Mouse (Mus musculus) hindbrain, embryonic 12.5 days (tissue): ENCODE data around the gene Gprc5d. TPM values are rescaled to one million over a fixed set of nuclear protein-coding genes. Genes with fewer than 3 reads are reported as not detected.

Experiments
- ATAC-seq: fragments of 200-750 bp; cut with Nextera tagmentation; 2 replicates; pipeline ENCODE4 v1.8.0; 2017; ENCODE audit warnings: moderate TSS enrichment; ENCODE audit not compliant: low FRiP score
- H3K27ac ChIP-seq: fragments of 300-500 bp; sonication (generic); 2 replicates; pipeline ENCODE4 v1.5.1; 2016; ENCODE audit warnings: mild to moderate bottlenecking
- H3K27me3 ChIP-seq: fragments of 300-500 bp; sonication (generic); 2 replicates; pipeline ENCODE4 v1.6.1; 2016; ENCODE audit warnings: mild to moderate bottlenecking
- H3K36me3 ChIP-seq: fragments of 300-500 bp; sonication (generic); 2 replicates; pipeline ENCODE4 v1.6.1; 2016; ENCODE audit warnings: mild to moderate bottlenecking
- H3K4me1 ChIP-seq: fragments of 300-500 bp; sonication (generic); 2 replicates; pipeline ENCODE4 v1.6.1; 2016
- H3K4me2 ChIP-seq: fragments of 300-500 bp; sonication (generic); replicated peaks from 2 replicates; pipeline ENCODE4 v1.6.1; 2016; ENCODE audit warnings: mild to moderate bottlenecking
- H3K4me3 ChIP-seq: fragments of 300-500 bp; sonication (generic); 2 replicates; pipeline ENCODE4 v1.5.1; 2016; ENCODE audit warnings: mild to moderate bottlenecking
- H3K9ac ChIP-seq: fragments of 300-500 bp; sonication (generic); 2 replicates; pipeline ENCODE4 v1.6.1; 2016; ENCODE audit warnings: mild to moderate bottlenecking, moderate library complexity
- H3K9me3 ChIP-seq: fragments of 300-500 bp; sonication (generic); replicated peaks from 2 replicates; pipeline ENCODE4 v1.6.1; 2016; ENCODE audit warnings: mild to moderate bottlenecking
- WGBS: fragments of 180-500 bp; shearing (Covaris S2); methylation state at CpG from one replicate; pipeline ENCODE4 v1.1.7; 2016; 5-methylcytosine and 5-hydroxymethylcytosine counted together
- polyA plus RNA-seq: library from polyadenylated mRNA; unstranded; fragments of >200 nt; fragmentation: Nextera tagmentation; extraction: Ambion mirVana; gene quantifications from 2 replicates; pipeline ENCODE4 v1.2.1, GENCODE M21; 2016

Gene Gprc5d
- polyA plus RNA-seq, 1 experiment from 2014 or later = not detected

- Histone ChIP-seq H3K4me2 (no peak overlapping the region), H3K27ac (no peak overlapping the region), H3K9ac (no peak overlapping the region), H3K36me3 (no peaks in the 10 kb centered on the region), H3K9me3 (no peaks in the 10 kb centered on the region), H3K27me3 (no peaks in the 10 kb centered on the region), H3K4me1 (no peaks in the 10 kb centered on the region), H3K4me3 (no peak overlapping the region)
- WGBS = 76% methylated on average over 4 of the region's 4 CpGs
- ATAC-seq = 0 out of 2 replicates have a peak, but pooled peaks have one; percentile 4
Observed at GRCm38 (mm10) chr6:135149722-135150121, 31.6 kb upstream of the Gprc5d start.

- H3K36me3 ChIP-seq = no peaks in the 10 kb centered on the region
- H3K9me3 ChIP-seq = no peaks in the 10 kb centered on the region
- H3K9ac ChIP-seq = no peak overlapping the region
- H3K4me1 ChIP-seq = no peaks in the 10 kb centered on the region
- 0 out of 2 replicates have a peak, but pooled peaks have one; percentile 5 for ATAC-seq
- no peak overlapping the region for H3K4me3 ChIP-seq
- H3K27me3 ChIP-seq = no peaks in the 10 kb centered on the region
- no peak overlapping the region for H3K4me2 ChIP-seq
- WGBS = 72% methylated on average over 4 of the region's 4 CpGs
- H3K27ac ChIP-seq = no peak overlapping the region
Observed at GRCm38 (mm10) chr6:135149175-135149574, 31.1 kb upstream of the Gprc5d start.

- Histone ChIP-seq H3K36me3 (no peaks in the 10 kb centered on the region), H3K9ac (no peak overlapping the region), H3K4me2 (no peak overlapping the region), H3K9me3 (no peaks in the 10 kb centered on the region), H3K27ac (no peak overlapping the region), H3K4me1 (no peaks in the 10 kb centered on the region), H3K27me3 (no peaks in the 10 kb centered on the region), H3K4me3 (no peak overlapping the region)
- ATAC-seq = no peak
- WGBS = 33% methylated on average over 1 of the region's 1 CpGs
Observed at GRCm38 (mm10) chr6:135148506-135148905, 30.4 kb upstream of the Gprc5d start.

- ATAC-seq = no peak
- 89% methylated on average over 5 of the region's 5 CpGs for WGBS
Observed at GRCm38 (mm10) chr6:135145976-135146375, 27.9 kb upstream of the Gprc5d start.

GRCm38 (mm10) chr6:135144516-135144915 lies 26.4 kb upstream of the Gprc5d start:
- Histone ChIP-seq H3K4me1 (no peaks in the 10 kb centered on the region), H3K27me3 (no peaks in the 10 kb centered on the region), H3K9me3 (no peaks in the 10 kb centered on the region), H3K4me3 (no peak overlapping the region), H3K4me2 (no peak overlapping the region), H3K9ac (no peak overlapping the region), H3K27ac (no peak overlapping the region), H3K36me3 (no peaks in the 10 kb centered on the region)
- peak; percentile 49; the same call in 1 of the 2 replicates for ATAC-seq
- 6% methylated on average over 3 of the region's 3 CpGs for WGBS

More at GRCm38 (mm10) chr6:135145976-135146375, 27.9 kb upstream of the Gprc5d start:
- no peak overlapping the region for H3K4me2 ChIP-seq
- no peaks in the 10 kb centered on the region for H3K9me3 ChIP-seq
- no peaks in the 10 kb centered on the region for H3K27me3 ChIP-seq
- H3K9ac ChIP-seq = no peak overlapping the region
- no peaks in the 10 kb centered on the region for H3K36me3 ChIP-seq
- no peak overlapping the region for H3K27ac ChIP-seq
- no peak overlapping the region for H3K4me3 ChIP-seq
- no peaks in the 10 kb centered on the region for H3K4me1 ChIP-seq

GRCm38 (mm10) chr6:135143151-135143550 lies 25.1 kb upstream of the Gprc5d start:
- no peaks in the 10 kb centered on the region for H3K27me3 ChIP-seq
- H3K4me2 ChIP-seq = no peak overlapping the region
- WGBS = 90% methylated on average over 5 of the region's 5 CpGs
- H3K9ac ChIP-seq = no peak overlapping the region
- no peak overlapping the region for H3K27ac ChIP-seq
- H3K4me1 ChIP-seq = 0 out of 2 replicates have a peak, but pooled peaks cover 6% of the 10 kb centered on the region
- no peaks in the 10 kb centered on the region for H3K9me3 ChIP-seq
- no peak for ATAC-seq
- no peak overlapping the region for H3K4me3 ChIP-seq
- no peaks in the 10 kb centered on the region for H3K36me3 ChIP-seq

- Histone ChIP-seq H3K4me1 (peaks cover 13% of the 10 kb centered on the region), H3K9ac (no peak overlapping the region), H3K27ac (no peak overlapping the region), H3K27me3 (no peaks in the 10 kb centered on the region), H3K4me2 (no peak overlapping the region), H3K9me3 (no peaks in the 10 kb centered on the region), H3K36me3 (no peaks in the 10 kb centered on the region), H3K4me3 (no peak overlapping the region)
- no peak for ATAC-seq
- 69% methylated on average over 16 of the region's 16 CpGs for WGBS
Observed at GRCm38 (mm10) chr6:135141451-135142147, 23.5 kb upstream of the Gprc5d start.

GRCm38 (mm10) chr6:135138746-135139145 lies 20.7 kb upstream of the Gprc5d start:
- H3K4me1 ChIP-seq = peaks cover 19% of the 10 kb centered on the region
- no peak overlapping the region for H3K4me3 ChIP-seq
- no peak overlapping the region for H3K9ac ChIP-seq
- no peak overlapping the region for H3K27ac ChIP-seq
- H3K4me2 ChIP-seq = no peak overlapping the region
- no peak for ATAC-seq
- H3K36me3 ChIP-seq = no peaks in the 10 kb centered on the region
- H3K9me3 ChIP-seq = no peaks in the 10 kb centered on the region
- H3K27me3 ChIP-seq = 0 out of 2 replicates have a peak, but pooled peaks cover 4% of the 10 kb centered on the region
- WGBS = 44% methylated on average over 14 of the region's 14 CpGs

- Histone ChIP-seq H3K27ac (no peak overlapping the region), H3K27me3 (0 out of 2 replicates have a peak, but pooled peaks cover 4% of the 10 kb centered on the region), H3K4me1 (peaks cover 19% of the 10 kb centered on the region), H3K36me3 (no peaks in the 10 kb centered on the region), H3K9me3 (no peaks in the 10 kb centered on the region), H3K9ac (no peak overlapping the region), H3K4me3 (no peak overlapping the region), H3K4me2 (no peak overlapping the region)
- 60% methylated on average over 7 of the region's 7 CpGs for WGBS
- ATAC-seq = no peak; the same call in 1 of the 2 replicates
Observed at GRCm38 (mm10) chr6:135138207-135138606, 20.1 kb upstream of the Gprc5d start.

- H3K27me3 ChIP-seq = 0 out of 2 replicates have a peak, but pooled peaks cover 4% of the 10 kb centered on the region
- no peaks in the 10 kb centered on the region for H3K9me3 ChIP-seq
- H3K4me1 ChIP-seq = peaks cover 19% of the 10 kb centered on the region
- no peak overlapping the region for H3K4me2 ChIP-seq
- ATAC-seq = no peak
- no peak overlapping the region for H3K9ac ChIP-seq
- no peaks in the 10 kb centered on the region for H3K36me3 ChIP-seq
- WGBS = 80% methylated on average over 9 of the region's 9 CpGs
- no peak overlapping the region for H3K27ac ChIP-seq
- no peak overlapping the region for H3K4me3 ChIP-seq
Observed at GRCm38 (mm10) chr6:135137736-135138135, 19.7 kb upstream of the Gprc5d start.

GRCm38 (mm10) chr6:135136439-135137161 lies 18.5 kb upstream of the Gprc5d start:
- no peak overlapping the region for H3K27ac ChIP-seq
- peak; percentile 60; the same call in 1 of the 2 replicates for ATAC-seq
- no peak overlapping the region for H3K4me3 ChIP-seq
- 0 out of 2 replicates have a peak, but pooled peaks cover 4% of the 10 kb centered on the region for H3K27me3 ChIP-seq
- no peak overlapping the region for H3K4me2 ChIP-seq
- 32% methylated on average over 11 of the region's 11 CpGs for WGBS
- no peak overlapping the region for H3K9ac ChIP-seq
- no peaks in the 10 kb centered on the region for H3K9me3 ChIP-seq
- peaks cover 19% of the 10 kb centered on the region for H3K4me1 ChIP-seq
- H3K36me3 ChIP-seq = no peaks in the 10 kb centered on the region

GRCm38 (mm10) chr6:135135735-135136134 lies 17.7 kb upstream of the Gprc5d start:
- H3K27ac ChIP-seq = no peak overlapping the region
- WGBS = 86% methylated on average over 4 of the region's 4 CpGs
- no peak overlapping the region for H3K9ac ChIP-seq

More at GRCm38 (mm10) chr6:135135735-135136134, 17.7 kb upstream of the Gprc5d start:
- Histone ChIP-seq H3K4me1 (peaks cover 19% of the 10 kb centered on the region), H3K36me3 (no peaks in the 10 kb centered on the region), H3K4me3 (no peak overlapping the region), H3K27me3 (0 out of 2 replicates have a peak, but pooled peaks cover 4% of the 10 kb centered on the region), H3K9me3 (no peaks in the 10 kb centered on the region), H3K4me2 (no peak overlapping the region)
- ATAC-seq = no peak
